Mouse (Mus musculus) thymus, adult 2 months (tissue): Measurements from ENCODE around the gene Ccl25.

ENCODE experiments used
- CTCF ChIP-seq: fragments of 200-500 bp; IDR thresholded peaks from 2 replicates; pipeline ENCODE4 v1.5.1; 2012; ENCODE audit warnings: mild to moderate bottlenecking, control low read depth, low read length, moderate library complexity, borderline replicate concordance; ENCODE audit not compliant: control insufficient read depth, poor library complexity, insufficient read depth; ENCODE audit errors: extremely low read depth
- POLR2A ChIP-seq: fragments of 200-500 bp; IDR thresholded peaks from 2 replicates; pipeline ENCODE4 v1.6.1; 2012; ENCODE audit warnings: mild to moderate bottlenecking, low read length, control low read depth, moderate library complexity; ENCODE audit not compliant: control insufficient read depth, poor library complexity, insufficient read depth; ENCODE audit errors: extremely low read depth

DNA sequence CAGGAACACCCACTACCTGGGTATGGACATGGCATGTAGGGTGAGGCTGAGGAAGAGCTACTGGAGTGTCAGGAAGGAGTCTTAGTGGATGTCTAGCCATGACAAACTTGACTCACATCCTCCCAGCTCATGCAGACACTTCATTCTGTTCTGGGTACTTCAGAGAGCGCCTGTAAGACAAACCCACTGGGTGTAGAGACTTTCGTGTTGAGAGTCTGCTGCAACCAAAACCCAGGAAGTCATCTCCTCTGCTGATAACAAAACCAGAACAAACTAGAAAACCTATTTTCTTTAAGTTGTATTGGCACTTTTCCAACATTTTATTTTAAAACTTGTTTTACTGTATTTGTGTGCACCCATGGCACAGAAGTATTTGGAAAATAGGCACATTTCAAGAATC lies 19.2 kb upstream of the Ccl25 start:
- TF ChIP-seq POLR2A, result no peak
- TF ChIP-seq CTCF, result no peak
